Mouse (Mus musculus) kidney, adult 2 months (tissue): ENCODE results near the gene Spsb4. TPM values are rescaled to one million over a fixed set of nuclear protein-coding genes. Genes with fewer than 3 reads are reported as not detected.

Source experiments
- DNase-seq: peaks from one replicate; pipeline ENCODE4 v3.0.0; 2021
- H3K27ac ChIP-seq: fragments of 200-500 bp; 2 replicates; pipeline ENCODE4 v1.5.1; 2012; ENCODE audit warnings: low read depth, low read length, control low read depth, inconsistent platforms; ENCODE audit not compliant: insufficient read depth
- H3K27me3 ChIP-seq: fragments of 200-500 bp; replicated peaks from 2 replicates; pipeline ENCODE4 v1.6.1; 2012; ENCODE audit warnings: mild to moderate bottlenecking, moderate library complexity, low read length, inconsistent platforms; ENCODE audit not compliant: control insufficient read depth, insufficient read depth
- H3K36me3 ChIP-seq: fragments of 200-500 bp; 2 replicates; pipeline ENCODE4 v1.6.1; 2012; ENCODE audit warnings: mild to moderate bottlenecking, moderate library complexity, low read length, inconsistent platforms; ENCODE audit not compliant: control insufficient read depth, insufficient read depth
- H3K4me1 ChIP-seq: fragments of 200-500 bp; 2 replicates; pipeline ENCODE4 v1.6.1; 2011; ENCODE audit warnings: low read length; ENCODE audit not compliant: control insufficient read depth, insufficient read depth
- H3K4me3 ChIP-seq: fragments of 200-500 bp; 2 replicates; pipeline ENCODE4 v1.5.1; 2011; ENCODE audit warnings: mild to moderate bottlenecking, low read depth, low read length, control low read depth; ENCODE audit not compliant: insufficient read depth
- CTCF ChIP-seq: fragments of 200-500 bp; conservative IDR thresholded peaks from 2 replicates; pipeline ENCODE4 v1.5.1; 2011; ENCODE audit warnings: low read depth, mild to moderate bottlenecking, control low read depth, low read length, moderate library complexity, mixed read lengths; ENCODE audit not compliant: insufficient read depth, insufficient read length
- POLR2A ChIP-seq: fragments of 200-500 bp; IDR thresholded peaks from one replicate; pipeline ENCODE4 v1.6.1; 2011; ENCODE audit warnings: low read depth, low read length, control low read depth
- WGBS: fragments of 180-500 bp; shearing (Covaris S2); methylation state at CpG from one replicate; pipeline ENCODE4 v1.1.7; 2018; 5-methylcytosine and 5-hydroxymethylcytosine counted together
- polyA plus RNA-seq: library from polyadenylated mRNA; depleted of rRNA; stranded (reverse); fragments of >200 nt; gene quantifications from 2 replicates; pipeline ENCODE4 v1.2.3, GENCODE M21; 2012

Gene Spsb4
- polyA plus RNA-seq, 1 experiment: 62.5 TPM

- TF ChIP-seq CTCF (no peak), POLR2A (no peak)
- DNase-seq: no peak
- 38% methylated on average over 7 of the region's 7 CpGs for WGBS
- no peaks in the 10 kb centered on the region for H3K27me3 ChIP-seq
- H3K36me3 ChIP-seq: no peaks in the 10 kb centered on the region
- H3K4me1 ChIP-seq: no peaks in the 10 kb centered on the region; the same call in 1 of the 2 replicates
- no peak overlapping the region for H3K4me3 ChIP-seq
- no peak overlapping the region for H3K27ac ChIP-seq
Measured at GRCm38 (mm10) chr9:96916076-96916475, 102.6 kb downstream of the Spsb4 start.

- Histone ChIP-seq H3K4me1 (no peaks in the 10 kb centered on the region; the same call in 1 of the 2 replicates), H3K4me3 (no peak overlapping the region), H3K36me3 (no peaks in the 10 kb centered on the region), H3K27ac (no peak overlapping the region), H3K27me3 (no peaks in the 10 kb centered on the region)
- TF ChIP-seq CTCF: no peak
- no peak for TF ChIP-seq POLR2A
- 49% methylated on average over 6 of the region's 6 CpGs for WGBS
- DNase-seq: peak; percentile 69
Measured at GRCm38 (mm10) chr9:96914851-96915250, 103.8 kb downstream of the Spsb4 start.

GRCm38 (mm10) chr9:96914005-96914404 lies 104.6 kb downstream of the Spsb4 start:
- 92% methylated on average over 3 of the region's 3 CpGs for WGBS
- no peaks in the 10 kb centered on the region for H3K36me3 ChIP-seq
- TF ChIP-seq CTCF (no peak), POLR2A (no peak)
- H3K4me3 ChIP-seq: no peak overlapping the region
- no peaks in the 10 kb centered on the region; the same call in 1 of the 2 replicates for H3K4me1 ChIP-seq
- DNase-seq: no peak
- H3K27me3 ChIP-seq: no peaks in the 10 kb centered on the region
- H3K27ac ChIP-seq: no peak overlapping the region

DNA sequence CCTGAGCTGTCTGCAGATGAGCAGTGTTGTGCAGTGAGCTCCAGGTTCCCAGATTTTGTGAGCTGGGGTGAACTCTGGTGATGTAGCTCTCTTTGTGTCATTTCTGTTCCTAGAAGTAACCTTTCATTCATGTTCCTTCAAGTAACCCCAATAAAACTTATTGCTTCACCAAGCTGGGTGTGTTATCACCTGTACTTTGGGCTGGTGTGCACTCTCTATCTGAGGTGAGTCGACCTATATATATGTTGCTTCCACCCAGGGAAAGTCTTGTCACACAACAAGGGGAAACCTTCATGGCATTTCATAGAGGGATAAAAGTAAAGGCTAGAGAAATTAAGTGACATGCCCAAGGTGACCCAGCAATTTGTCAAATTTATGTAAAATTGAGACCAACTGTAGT lies 109.1 kb downstream of the Spsb4 start:
- no peak for DNase-seq
- no peak overlapping the region for H3K27ac ChIP-seq
- TF ChIP-seq POLR2A (no peak), CTCF (no peak)
- H3K4me1 ChIP-seq: no peaks in the 10 kb centered on the region
- WGBS: 88% methylated on average over 1 of the region's 1 CpGs
- no peak overlapping the region for H3K4me3 ChIP-seq
- H3K27me3 ChIP-seq: no peaks in the 10 kb centered on the region
- no peaks in the 10 kb centered on the region for H3K36me3 ChIP-seq

GRCm38 (mm10) chr9:96908737-96909136 lies 109.9 kb downstream of the Spsb4 start:
- Histone ChIP-seq H3K4me3 (no peak overlapping the region), H3K36me3 (no peaks in the 10 kb centered on the region), H3K27me3 (no peaks in the 10 kb centered on the region), H3K27ac (no peak overlapping the region), H3K4me1 (no peaks in the 10 kb centered on the region)
- 86% methylated on average over 2 of the region's 2 CpGs for WGBS
- DNase-seq: no peak
- TF ChIP-seq CTCF (no peak), POLR2A (no peak)

DNA sequence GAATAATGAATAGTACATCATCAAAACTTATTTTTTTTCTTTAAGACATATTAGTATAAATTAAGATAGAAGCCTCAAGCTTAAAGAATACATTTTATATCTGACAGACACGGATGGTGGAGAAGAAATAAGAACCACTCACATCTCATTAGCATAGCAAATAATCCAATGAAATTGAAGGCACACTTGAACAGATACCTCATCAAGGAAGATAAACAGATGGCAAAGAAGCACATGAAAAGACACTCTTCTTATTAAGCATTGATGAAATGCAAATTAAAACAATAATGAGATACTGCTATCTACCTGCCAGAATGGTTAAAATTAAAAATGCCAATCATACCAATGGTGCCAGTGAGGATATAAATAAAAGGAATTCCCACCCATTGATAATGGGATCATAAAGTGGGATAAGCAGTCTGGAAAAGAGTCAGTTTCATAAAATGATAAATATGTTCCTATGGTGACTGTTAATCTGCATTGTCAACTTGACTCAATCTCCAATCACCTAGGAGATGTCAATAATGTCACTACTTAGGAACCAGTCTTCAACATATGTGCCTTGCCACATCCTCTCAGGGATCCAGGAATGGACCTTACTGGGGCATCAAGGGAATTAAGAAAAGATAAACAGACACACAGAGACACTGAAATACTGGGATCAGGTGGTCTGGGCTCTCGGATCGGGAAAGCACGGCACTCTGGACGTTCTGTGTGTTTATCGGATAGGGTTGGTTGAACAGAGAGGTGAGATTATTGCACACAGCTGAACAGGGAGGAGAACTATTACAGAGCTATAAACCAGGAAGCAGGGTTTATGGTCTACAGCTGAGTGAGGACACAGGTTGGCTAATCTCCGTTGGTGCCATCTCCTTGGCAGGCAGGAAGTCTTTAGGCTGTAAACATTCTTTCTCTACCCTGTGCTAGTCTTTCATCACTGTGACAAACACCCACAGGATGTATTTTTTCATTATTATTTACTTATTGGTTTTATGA lies 114.0 kb downstream of the Spsb4 start:
- no peaks in the 10 kb centered on the region for H3K27me3 ChIP-seq
- WGBS: 40% methylated on average over 7 of the region's 7 CpGs
- no peak overlapping the region for H3K4me3 ChIP-seq
- no peak overlapping the region for H3K27ac ChIP-seq
- no peaks in the 10 kb centered on the region for H3K4me1 ChIP-seq
- no peaks in the 10 kb centered on the region for H3K36me3 ChIP-seq
- no peak for DNase-seq
- TF ChIP-seq POLR2A: no peak
- no peak for TF ChIP-seq CTCF

GRCm38 (mm10) chr9:96899717-96900116 lies 118.9 kb downstream of the Spsb4 start:
- Histone ChIP-seq H3K27me3 (no peaks in the 10 kb centered on the region), H3K36me3 (no peaks in the 10 kb centered on the region), H3K27ac (no peak overlapping the region), H3K4me1 (no peaks in the 10 kb centered on the region), H3K4me3 (no peak overlapping the region)
- TF ChIP-seq CTCF (no peak), POLR2A (no peak)
- no peak for DNase-seq
- WGBS: 82% methylated on average over 5 of the region's 5 CpGs
